Mouse (Mus musculus) embryonic fibroblast, embryonic 13.5 days (primary cell): Measurements from ENCODE around the gene Gm45713.

Experiments
- CTCF ChIP-seq: IDR thresholded peaks from 2 replicates; pipeline ENCODE4 v1.5.1; 2011; ENCODE audit warnings: mild to moderate bottlenecking, control low read depth, low read length, moderate library complexity, borderline replicate concordance; ENCODE audit not compliant: insufficient read depth
- POLR2A ChIP-seq: IDR thresholded peaks from 2 replicates; pipeline ENCODE4 v1.6.1; 2011; ENCODE audit warnings: low read depth, mild to moderate bottlenecking, control low read depth, low read length, moderate library complexity

- TF ChIP-seq POLR2A (no peak), CTCF (no peak)
Observed at GRCm38 (mm10) chr7:45160316-45160800, 24.3 kb upstream of the Gm45713 start.
